Mouse (Mus musculus) activated CD4-positive, CD25-positive, alpha-beta regulatory T cell, adult 4 months (primary cell): ENCODE results near the gene Pbx4. TPM values are rescaled to one million over a fixed set of nuclear protein-coding genes. Genes with fewer than 3 reads are reported as not detected.

Experiments
- ATAC-seq: one replicate; pipeline ENCODE4 v1.8.0; 2017
- polyA plus RNA-seq, 2 experiments: library from polyadenylated mRNA; unstranded; fragments of 100-300 nt; shearing (Covaris generic); gene quantifications; one replicate each; pipeline ENCODE4 v1.2.1; 2017

The Pbx4 gene
- polyA plus RNA-seq, 2 experiments from 2014 or later, result 13.1 to 15.4 TPM

- ATAC-seq, result peak; percentile 60
Observed at GRCm38 (mm10) chr8:69901484-69902162, 69.3 kb downstream of the Pbx4 start.

GRCm38 (mm10) chr8:69902163-69903062 is 70.1 kb downstream of the Pbx4 start, which contains the start of the genes Tssk6, Ndufa13 and Yjefn3:
Gene Tssk6, plus strand, starts transcription at chr8:69902184.
Gene Ndufa13, minus strand, starts transcription at chr8:69902558.
Gene Yjefn3, minus strand, starts transcription at chr8:69902712.
- peak; percentile 45 for ATAC-seq

GRCm38 (mm10) chr8:69903063-69903542 is 70.8 kb downstream of the Pbx4 start:
- peak; percentile 62 for ATAC-seq

- no peak for ATAC-seq
Observed at GRCm38 (mm10) chr8:69904096-69904495, 71.8 kb downstream of the Pbx4 start.

- ATAC-seq, result no peak
Observed at GRCm38 (mm10) chr8:69906260-69906659, 74.0 kb downstream of the Pbx4 start.

GRCm38 (mm10) chr8:69907106-69907505 is 74.8 kb downstream of the Pbx4 start:
- no peak for ATAC-seq

GRCm38 (mm10) chr8:69911917-69912316 is 79.6 kb downstream of the Pbx4 start:
- no peak for ATAC-seq

- no peak for ATAC-seq
Observed at GRCm38 (mm10) chr8:69912478-69913074, 80.3 kb downstream of the Pbx4 start.

GRCm38 (mm10) chr8:69914526-69914925 is 82.2 kb downstream of the Pbx4 start:
- no peak for ATAC-seq

GRCm38 (mm10) chr8:69915748-69916147 is 83.5 kb downstream of the Pbx4 start:
- ATAC-seq, result no peak

- ATAC-seq, result peak; percentile 21
Observed at GRCm38 (mm10) chr8:69918506-69918905, 86.2 kb downstream of the Pbx4 start.

GRCm38 (mm10) chr8:69919010-69919409 is 86.7 kb downstream of the Pbx4 start:
- ATAC-seq, result peak; percentile 75

- ATAC-seq, result peak; percentile 81
Observed at GRCm38 (mm10) chr8:69919876-69920662, 87.8 kb downstream of the Pbx4 start.

GRCm38 (mm10) chr8:69921141-69921540 is 88.8 kb downstream of the Pbx4 start:
- ATAC-seq, result no peak

Other genes with a start within 250 kb of the Pbx4 start
- gene Zfp868, start 206.9 kb upstream of the Pbx4 start, polyA plus RNA-seq, result 10 to 100 TPM; 34.5 to 36.1 TPM
- gene Zfp964, start 178.0 kb upstream of the Pbx4 start, polyA plus RNA-seq, result under 1 TPM; 0.08 to 0.17 TPM
- gene Zfp869, start 121.8 kb upstream of the Pbx4 start, polyA plus RNA-seq, result 10 to 100 TPM; 33.1 to 40.6 TPM
- 1 to 10 TPM; 5.3 to 8.8 TPM for gene Zfp963, start 82.5 kb upstream of the Pbx4 start, polyA plus RNA-seq
- 1 to 10 TPM in 1 of 2 experiments, not detected in 1; 2.0 TPM for gene Gm20422, start 57.6 kb upstream of the Pbx4 start, polyA plus RNA-seq
- 10 to 100 TPM; 17.4 to 20.7 TPM for gene Atp13a1, start 41.3 kb upstream of the Pbx4 start, polyA plus RNA-seq
- 10 to 100 TPM; 15.8 to 20.6 TPM for gene Zfp866, start 41.3 kb upstream of the Pbx4 start, polyA plus RNA-seq
- 10 to 100 TPM; 66.3 to 86.0 TPM for gene Gmip, start 23.8 kb upstream of the Pbx4 start, polyA plus RNA-seq
- under 1 TPM; 0.38 to 0.52 TPM for gene Lpar2, start 10.1 kb upstream of the Pbx4 start, polyA plus RNA-seq
- not detected for gene Cilp2, start 55.2 kb downstream of the Pbx4 start, polyA plus RNA-seq
- gene Tssk6, start 69.7 kb downstream of the Pbx4 start, polyA plus RNA-seq, result not detected
- 100 to 1,000 TPM; 231 to 276 TPM for gene Ndufa13, start 70.1 kb downstream of the Pbx4 start, polyA plus RNA-seq
- gene Yjefn3, start 70.2 kb downstream of the Pbx4 start, polyA plus RNA-seq, result under 1 TPM in 1 of 2 experiments, not detected in 1; 0.82 TPM
- 10 to 100 TPM; 22.9 to 25.8 TPM for gene Gatad2a, start 163.9 kb downstream of the Pbx4 start, polyA plus RNA-seq
- gene Mau2, start 210.2 kb downstream of the Pbx4 start, polyA plus RNA-seq, result 10 to 100 TPM; 36.4 to 50.1 TPM
- gene Sugp1, start 210.3 kb downstream of the Pbx4 start, polyA plus RNA-seq, result 10 to 100 TPM; 45.0 to 46.4 TPM
- gene Tm6sf2, start 240.4 kb downstream of the Pbx4 start, polyA plus RNA-seq, result under 1 TPM; 0.34 to 0.69 TPM